Mouse (Mus musculus) neural tube, embryonic 11.5 days (tissue): ENCODE measurements around the gene Tbc1d22a. TPM values are rescaled to one million over a fixed set of nuclear protein-coding genes. Genes with fewer than 3 reads are reported as not detected.

Source experiments
- ATAC-seq: fragments of 200-750 bp; cut with Nextera tagmentation; 2 replicates; pipeline ENCODE4 v1.8.0; 2017; ENCODE audit warnings: moderate number of reproducible peaks, mild to moderate bottlenecking, moderate TSS enrichment, moderate library complexity; ENCODE audit not compliant: insufficient read depth, low FRiP score, low TSS enrichment
- DNase-seq: peaks from one replicate; pipeline ENCODE4 v3.0.0-alpha.2; 2015; ENCODE audit warnings: low spot score
- H3K27ac ChIP-seq: fragments of 300-500 bp; sonication (generic); 2 replicates; pipeline ENCODE4 v1.5.1; 2014; ENCODE audit warnings: low read depth, mild to moderate bottlenecking, low read length
- H3K27me3 ChIP-seq: fragments of 300-500 bp; sonication (generic); 2 replicates; pipeline ENCODE4 v1.6.1; 2014; ENCODE audit warnings: mild to moderate bottlenecking, low read length, mixed read lengths; ENCODE audit not compliant: control insufficient read depth, insufficient read depth
- H3K36me3 ChIP-seq: fragments of 300-500 bp; sonication (generic); 2 replicates; pipeline ENCODE4 v1.6.1; 2014; ENCODE audit warnings: mild to moderate bottlenecking, low read length, moderate library complexity, mixed read lengths; ENCODE audit not compliant: control insufficient read depth, insufficient read depth
- H3K4me1 ChIP-seq: fragments of 300-500 bp; sonication (generic); 2 replicates; pipeline ENCODE4 v1.6.1; 2014; ENCODE audit warnings: low read length, mixed read lengths; ENCODE audit not compliant: control insufficient read depth, insufficient read depth
- H3K4me2 ChIP-seq: fragments of 300-500 bp; sonication (generic); 2 replicates; pipeline ENCODE4 v1.6.1; 2014; ENCODE audit warnings: low read depth, mild to moderate bottlenecking, moderate library complexity
- H3K4me3 ChIP-seq: fragments of 300-500 bp; sonication (generic); 2 replicates; pipeline ENCODE4 v1.5.1; 2014; ENCODE audit warnings: low read depth, low read length
- H3K9ac ChIP-seq: fragments of 300-500 bp; sonication (generic); 2 replicates; pipeline ENCODE4 v1.6.1; 2014; ENCODE audit warnings: mild to moderate bottlenecking, low read length
- H3K9me3 ChIP-seq: fragments of 300-500 bp; sonication (generic); 2 replicates; pipeline ENCODE4 v1.6.1; 2016; ENCODE audit warnings: low read length; ENCODE audit not compliant: control insufficient read depth
- WGBS: fragments of 180-500 bp; shearing (Covaris S2); extraction: QIAGEN DNeasy Blood & Tissue Kit; methylation state at CpG from one replicate; pipeline ENCODE4 v1.1.7; 2014; 5-methylcytosine and 5-hydroxymethylcytosine counted together
- polyA plus RNA-seq: library from polyadenylated mRNA; unstranded; fragments of >200 nt; fragmentation: Nextera tagmentation; extraction: Ambion mirVana; gene quantifications from 2 replicates; pipeline ENCODE4 v1.2.1, GENCODE M21; 2014

The Tbc1d22a gene
- polyA plus RNA-seq, 1 experiment from 2014 or later, result 9.9 TPM

- DNase-seq (no peak), ATAC-seq (no peak)
- no peak overlapping the region for H3K27ac ChIP-seq
- no peak overlapping the region for H3K9ac ChIP-seq
- no peak overlapping the region for H3K4me3 ChIP-seq
- WGBS, result 86% methylated on average over 3 of the region's 3 CpGs
- no peak overlapping the region for H3K4me2 ChIP-seq
- no peaks in the 10 kb centered on the region for H3K36me3 ChIP-seq
- H3K9me3 ChIP-seq, result no peaks in the 10 kb centered on the region
- H3K4me1 ChIP-seq, result no peaks in the 10 kb centered on the region
- H3K27me3 ChIP-seq, result no peaks in the 10 kb centered on the region
These were observed 328.1 kb downstream of the Tbc1d22a start for GRCm38 (mm10) chr15:86542371-86542770.

GRCm38 (mm10) chr15:86544122-86544795 lies 330.0 kb downstream of the Tbc1d22a start:
- H3K9me3 ChIP-seq, result no peaks in the 10 kb centered on the region
- H3K9ac ChIP-seq, result no peak overlapping the region
- H3K36me3 ChIP-seq, result no peaks in the 10 kb centered on the region
- H3K27ac ChIP-seq, result no peak overlapping the region
- H3K4me3 ChIP-seq, result no peak overlapping the region
- H3K27me3 ChIP-seq, result no peaks in the 10 kb centered on the region
- no peak overlapping the region for H3K4me2 ChIP-seq
- 97% methylated on average over 1 of the region's 1 CpGs for WGBS
- no peaks in the 10 kb centered on the region for H3K4me1 ChIP-seq
- no peak for DNase-seq
- no peak for ATAC-seq

Other genes with a start within 250 kb of the Tbc1d22a start
- 5.1 and 5.4 TPM in 2 replicates for gene Celsr1, start 180.7 kb upstream of the Tbc1d22a start, polyA plus RNA-seq
- 10.5 and 11.7 TPM in 2 replicates for gene Gramd4, start 156.8 kb upstream of the Tbc1d22a start, polyA plus RNA-seq
- 21.4 and 26.8 TPM in 2 replicates for gene Cerk, start 28.3 kb upstream of the Tbc1d22a start, polyA plus RNA-seq